Mouse (Mus musculus) cerebellum, postnatal 4 days (tissue): ENCODE data around the gene Sox1.

Experiments used
- DNase-seq, 2 experiments: peaks; one replicate each; pipeline ENCODE4 v3.0.0; 2022; ENCODE audit warnings: low spot score in 2 of 2, mixed read lengths in 1 of 2

The Sox1 gene

DNA sequence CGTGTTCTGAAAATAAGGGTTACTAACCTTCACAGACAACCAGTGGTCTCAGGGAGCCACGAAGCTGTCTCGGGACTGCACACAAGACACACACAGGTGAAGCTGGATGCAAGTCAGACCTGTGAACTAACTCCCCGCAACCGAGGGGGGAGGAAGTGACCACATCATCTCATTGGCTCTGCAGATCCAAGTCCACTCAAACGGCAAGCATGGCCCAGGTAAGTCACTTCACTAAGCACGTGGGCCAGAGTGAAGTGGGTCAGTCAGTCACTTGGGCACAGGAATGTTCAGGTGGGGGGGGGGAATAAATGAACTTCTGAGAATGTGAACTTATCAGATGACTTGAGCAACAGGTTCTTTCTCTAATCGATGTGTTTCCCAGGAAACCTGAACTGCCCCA lies 30.8 kb downstream of the Sox1 start:
- DNase-seq: no peak

DNA sequence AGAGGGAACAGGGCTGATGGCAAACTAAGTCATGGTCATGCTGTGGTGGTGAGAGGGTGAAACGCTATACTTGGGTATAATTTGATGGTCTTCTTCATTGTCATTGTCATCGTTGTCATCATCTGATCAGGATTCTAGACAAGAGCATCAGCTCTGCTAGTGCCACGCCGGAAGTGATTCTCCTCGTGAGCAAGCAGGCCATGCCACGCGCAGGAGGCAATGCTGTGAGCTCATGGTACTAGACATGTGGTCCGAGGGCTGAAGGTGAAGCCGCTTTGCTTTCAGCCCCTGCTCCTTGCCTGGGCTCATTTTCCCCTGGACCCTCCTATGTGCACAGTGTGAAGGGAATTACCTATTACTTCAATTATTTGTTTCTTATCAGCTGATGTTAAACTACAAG lies 32.3 kb downstream of the Sox1 start:
- DNase-seq: no peak

DNA sequence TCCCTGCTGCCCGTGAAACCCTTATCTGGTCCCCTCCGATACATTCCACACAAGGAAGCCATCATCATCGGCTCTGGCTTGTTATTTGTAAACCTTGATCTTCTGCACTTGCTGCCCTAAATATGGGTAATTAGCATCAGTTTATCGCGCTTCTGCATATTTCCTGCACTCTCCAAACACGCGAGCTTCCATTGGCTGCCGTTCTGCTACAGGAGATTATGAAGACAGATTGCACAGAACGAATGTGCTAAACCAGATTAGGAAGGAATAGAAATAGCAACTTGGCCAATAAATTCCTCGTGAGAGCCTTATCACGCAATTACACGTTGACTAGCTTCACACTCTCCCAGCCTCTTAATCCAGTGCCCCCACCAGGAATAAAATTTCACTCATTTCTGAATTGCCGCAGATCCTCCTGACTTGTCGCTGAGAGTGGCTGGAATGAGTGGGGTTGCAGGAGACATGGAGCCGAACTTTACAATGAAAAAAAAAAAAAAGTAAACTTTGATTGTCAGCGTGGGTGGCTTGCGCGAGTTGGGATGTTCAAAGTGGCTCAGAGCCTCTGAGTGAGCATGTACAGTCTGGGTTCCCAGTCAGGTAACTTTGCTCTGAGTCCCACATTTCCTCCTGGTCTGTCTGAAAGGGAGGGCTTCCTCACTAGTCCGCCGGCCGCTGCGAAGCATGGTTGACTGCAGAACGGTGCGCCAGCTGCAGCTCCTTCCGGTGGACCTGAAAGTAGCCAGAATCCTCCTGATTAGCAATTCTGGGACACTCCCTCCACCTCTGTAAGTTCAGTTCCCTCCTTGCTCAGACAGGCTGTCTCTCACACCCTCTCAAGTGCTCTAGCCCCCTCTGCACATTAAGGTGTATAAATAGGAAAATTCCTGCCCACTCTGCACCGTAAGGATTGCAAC lies 33.0 kb downstream of the Sox1 start:
- DNase-seq: no peak

DNA sequence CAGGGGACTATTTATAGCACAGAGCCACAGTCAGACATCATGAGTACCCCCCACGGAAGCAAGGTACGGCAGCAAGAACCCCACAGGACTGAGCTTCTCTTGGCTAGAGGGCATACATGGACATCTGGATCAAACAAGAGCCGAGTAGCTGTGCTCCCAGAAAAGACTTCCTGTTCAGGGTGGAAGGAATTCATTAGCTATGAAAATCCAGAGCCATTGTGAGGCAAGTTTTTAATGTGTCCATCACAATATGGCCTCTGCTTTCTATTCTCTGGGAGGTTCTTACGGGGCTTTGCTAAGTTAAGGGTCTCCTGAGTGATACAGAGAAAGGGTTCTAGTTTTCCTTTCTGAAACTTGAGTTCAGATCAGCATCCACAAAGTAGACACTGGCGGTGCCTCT lies 33.8 kb downstream of the Sox1 start:
- no peak for DNase-seq

DNA sequence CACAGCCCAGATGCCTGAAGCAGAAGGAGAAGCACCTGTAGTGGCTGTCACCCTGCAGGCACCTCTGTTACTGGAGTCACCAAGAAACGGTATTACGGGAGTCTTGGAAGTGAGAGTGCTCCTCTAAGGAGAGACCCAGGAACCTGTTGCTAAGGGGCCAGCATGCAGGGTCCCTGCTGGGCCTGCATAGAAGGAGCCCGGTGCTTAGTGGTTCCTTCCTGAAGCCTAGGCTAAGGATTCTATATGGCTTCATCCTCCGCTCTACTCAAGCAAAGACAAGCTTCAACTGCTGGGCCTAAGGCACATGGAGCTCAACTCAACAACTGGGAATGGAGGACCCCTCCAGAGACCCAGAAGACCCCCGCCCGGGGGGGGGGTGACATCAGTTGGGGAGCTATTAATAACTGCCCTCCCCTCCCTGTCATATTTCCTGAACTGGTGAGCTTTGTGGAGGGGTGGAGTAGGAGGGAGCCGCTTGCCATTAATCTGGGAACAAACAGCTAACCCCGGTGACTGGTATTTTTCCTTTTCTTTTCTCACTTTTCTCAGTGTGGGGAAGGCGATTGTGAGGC lies 34.6 kb downstream of the Sox1 start:
- DNase-seq: no peak

DNA sequence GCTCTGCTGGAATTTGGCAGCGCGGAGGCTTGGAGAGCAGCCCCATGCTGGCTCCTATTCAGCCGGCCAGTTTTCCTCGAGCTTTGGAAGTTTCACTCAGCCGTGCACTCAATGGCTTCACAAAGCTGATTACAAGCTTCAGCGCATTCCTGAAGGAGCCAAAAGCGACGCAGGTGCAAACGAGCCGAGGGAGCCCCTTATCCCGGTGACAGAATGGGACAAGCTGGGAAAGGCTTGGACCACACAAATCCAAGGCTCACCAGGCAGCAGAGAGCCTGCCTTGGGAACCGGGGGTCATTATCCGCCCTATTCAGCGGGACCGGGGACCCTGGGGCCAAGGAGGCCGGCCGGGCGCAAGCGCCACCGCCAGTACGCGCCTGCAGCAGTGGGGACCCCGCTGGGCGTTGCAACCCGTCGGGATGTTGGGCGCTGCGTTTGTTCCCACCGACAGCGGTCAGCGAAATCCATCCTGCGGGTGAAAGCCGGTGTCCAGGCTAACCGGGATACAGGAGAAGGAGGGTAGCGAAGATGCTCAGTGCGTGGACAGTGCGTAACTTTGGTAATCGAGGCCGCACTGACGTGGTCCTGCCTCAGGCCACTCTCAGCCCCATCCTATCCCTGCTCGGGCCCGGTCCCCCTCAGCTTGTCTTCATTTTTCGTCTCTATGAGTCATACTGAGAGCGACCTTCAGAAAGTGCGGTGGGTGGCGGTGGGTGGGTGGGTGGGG lies 35.2 kb downstream of the Sox1 start:
- DNase-seq: peak; percentile 39 to 73

DNA sequence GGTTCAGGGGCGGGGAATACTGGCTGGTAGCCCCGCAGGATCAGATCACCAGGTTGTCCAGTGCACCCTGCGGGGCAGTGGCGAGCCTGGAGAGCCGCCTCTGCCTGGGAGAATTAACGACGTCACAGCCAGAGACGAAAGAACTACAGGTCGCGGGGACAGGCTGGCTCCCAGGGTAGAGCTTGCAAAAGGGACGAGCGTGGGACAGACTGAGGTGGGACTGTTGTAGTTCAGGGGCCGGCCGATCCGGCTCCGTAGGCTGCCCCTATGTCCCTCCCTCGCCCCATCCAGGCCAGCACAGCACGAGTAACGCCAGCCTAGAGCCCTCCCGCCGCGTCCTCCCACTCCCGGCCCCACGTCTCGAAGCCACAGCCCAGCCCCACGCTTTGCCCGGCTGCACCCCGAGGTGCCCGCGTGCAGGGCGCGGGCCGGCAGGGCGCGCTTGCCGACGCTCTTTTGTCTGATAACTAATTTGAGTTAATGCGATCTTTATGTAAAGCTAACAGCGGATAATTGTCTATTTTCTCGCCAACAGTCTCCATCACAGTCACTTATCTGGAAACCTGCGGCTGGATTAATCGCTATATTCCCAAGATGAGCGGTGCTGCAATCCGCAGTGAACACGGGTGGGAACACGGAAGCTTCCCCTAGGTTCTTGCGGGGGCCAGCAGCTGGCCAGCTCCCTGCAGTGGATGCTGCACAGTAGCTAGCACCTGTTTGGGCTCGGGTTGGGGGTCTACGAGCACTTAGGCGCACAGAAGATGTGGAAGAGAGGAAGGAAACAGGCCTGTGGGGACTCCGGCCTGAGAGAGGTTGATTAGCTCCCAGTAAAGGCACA lies 36.0 kb downstream of the Sox1 start:
- DNase-seq: no peak

DNA sequence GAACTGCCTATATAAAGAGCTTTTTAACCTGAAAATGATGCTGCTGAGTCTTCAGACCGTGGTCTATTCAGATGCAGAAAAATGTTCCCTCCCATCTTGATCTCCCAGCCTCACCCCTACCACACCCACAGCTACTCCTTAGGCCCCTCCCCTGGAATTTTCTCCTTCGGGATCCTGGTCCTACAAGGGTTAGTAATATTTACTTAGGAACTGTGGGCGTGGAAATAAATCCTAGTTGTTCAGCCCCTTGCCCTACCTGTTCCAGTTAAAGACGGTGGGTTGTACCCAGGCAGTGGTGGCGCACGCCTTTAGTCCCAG lies 36.6 kb downstream of the Sox1 start:
- no peak for DNase-seq

DNA sequence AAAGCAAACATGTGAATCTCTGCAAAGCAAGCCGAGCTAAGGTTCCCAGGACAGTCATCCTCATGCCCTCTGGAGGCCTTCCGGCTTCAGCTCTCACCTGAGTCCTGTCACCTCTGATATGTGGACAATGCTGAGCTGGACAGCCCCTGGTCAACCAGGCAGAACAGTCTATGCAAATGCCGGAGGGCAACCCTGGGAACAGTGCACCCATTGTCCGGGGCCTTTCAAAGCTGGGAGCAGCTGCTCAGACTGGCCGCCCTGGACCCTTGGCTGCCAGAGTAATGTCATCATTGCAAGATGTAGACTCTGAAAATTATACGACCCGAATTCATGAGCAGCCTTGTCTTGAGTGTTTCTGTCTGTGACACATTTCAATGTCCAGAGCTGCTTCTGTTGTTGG lies 37.5 kb downstream of the Sox1 start:
- DNase-seq: peak in 1 of 2 experiments; percentile 38

DNA sequence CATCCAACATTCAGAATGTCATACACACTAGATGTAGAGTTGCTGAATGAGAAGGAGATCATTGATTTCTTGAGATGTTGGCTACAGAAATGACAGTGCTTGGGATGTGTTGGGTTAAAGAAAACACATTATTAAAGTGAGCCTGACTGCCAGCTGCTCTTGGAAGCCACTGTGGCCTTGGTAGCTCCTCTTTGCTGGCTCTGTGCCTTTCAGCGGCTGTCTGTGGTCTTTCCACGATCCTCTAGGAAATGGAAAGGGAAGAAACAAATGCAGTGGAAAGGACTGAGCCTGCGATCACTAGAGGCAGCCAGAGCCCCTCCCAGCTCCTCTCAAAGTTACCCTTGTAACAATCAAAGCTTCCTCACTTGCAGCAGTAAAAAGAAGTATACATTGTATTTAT lies 39.7 kb downstream of the Sox1 start:
- no peak for DNase-seq

DNA sequence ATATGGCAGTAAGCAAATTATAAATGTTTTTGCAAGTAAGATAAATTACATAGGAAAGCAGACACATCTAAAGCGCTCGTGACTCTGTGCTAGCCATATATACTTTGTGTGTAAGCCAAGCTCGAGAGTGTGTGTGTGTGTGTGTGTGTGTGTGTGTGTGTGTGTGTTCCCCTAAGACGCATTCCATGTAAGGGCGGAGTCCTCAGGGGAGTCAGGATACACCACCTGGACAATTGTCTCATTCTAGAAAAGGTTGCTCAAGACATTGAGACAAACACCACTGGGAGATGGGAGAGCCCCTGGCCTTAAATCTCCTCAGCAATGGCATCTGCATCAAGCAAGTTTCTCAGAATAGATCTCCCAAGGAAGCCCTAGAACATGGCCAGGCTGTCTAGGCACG lies 42.9 kb downstream of the Sox1 start:
- DNase-seq: no peak

DNA sequence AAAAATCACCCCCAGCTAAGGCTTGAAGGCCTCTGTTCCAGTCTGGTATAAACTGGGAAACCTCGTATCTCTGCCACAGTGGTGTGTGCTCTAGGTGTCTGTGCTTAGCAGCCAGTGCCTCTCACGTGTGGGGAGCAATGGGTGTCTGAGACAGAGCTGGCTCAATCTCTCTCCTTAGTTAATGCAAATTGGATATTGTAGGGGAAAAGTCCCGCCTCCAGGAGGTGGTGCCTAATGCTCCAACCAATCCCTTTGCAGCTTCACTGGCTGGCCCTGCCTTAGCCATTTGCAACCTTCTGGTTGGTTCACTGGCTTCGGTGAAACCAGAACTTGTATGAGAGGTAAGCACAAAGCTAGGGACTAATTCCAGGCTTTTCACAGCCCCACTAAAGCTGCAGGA lies 43.9 kb downstream of the Sox1 start:
- DNase-seq: no peak

DNA sequence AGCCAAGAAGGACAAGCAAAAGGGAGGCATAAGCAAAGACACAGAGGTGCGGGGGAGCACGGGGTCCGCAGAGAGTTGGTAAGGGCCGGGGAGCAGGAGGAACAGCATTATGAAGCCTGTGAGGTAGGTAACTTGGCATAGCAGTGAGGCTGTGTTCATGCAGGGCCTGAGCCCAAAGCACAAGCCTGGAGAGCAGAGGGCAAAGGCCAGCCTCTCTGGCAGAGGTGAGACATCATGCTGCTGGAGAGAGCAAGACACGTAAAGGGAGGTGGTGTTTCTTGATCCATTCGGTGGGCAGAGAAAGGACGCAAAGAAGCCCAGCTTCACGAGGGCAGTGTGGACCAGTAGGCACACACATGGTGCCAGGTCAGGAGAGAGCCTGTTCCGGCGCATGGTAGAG lies 44.8 kb downstream of the Sox1 start:
- no peak for DNase-seq

DNA sequence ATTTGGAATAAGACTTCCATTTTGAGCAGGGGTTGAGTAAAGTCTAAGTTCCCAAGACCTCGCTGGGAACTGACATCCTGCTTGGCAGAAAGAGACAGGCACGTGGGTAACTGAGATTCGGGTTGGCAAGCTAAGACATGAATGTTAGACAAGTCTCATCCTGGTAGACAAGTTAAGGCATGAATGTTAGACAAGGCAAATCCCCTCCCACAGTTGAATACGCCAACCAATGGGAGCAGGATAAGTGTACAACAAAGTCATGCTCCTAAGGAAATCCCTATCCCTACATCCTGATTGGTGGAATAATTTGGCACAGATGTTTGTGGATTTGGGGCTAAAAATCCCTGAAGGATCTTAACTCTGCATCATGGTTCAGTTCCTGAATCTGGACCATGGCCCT lies 45.9 kb downstream of the Sox1 start:
- DNase-seq: no peak

DNA sequence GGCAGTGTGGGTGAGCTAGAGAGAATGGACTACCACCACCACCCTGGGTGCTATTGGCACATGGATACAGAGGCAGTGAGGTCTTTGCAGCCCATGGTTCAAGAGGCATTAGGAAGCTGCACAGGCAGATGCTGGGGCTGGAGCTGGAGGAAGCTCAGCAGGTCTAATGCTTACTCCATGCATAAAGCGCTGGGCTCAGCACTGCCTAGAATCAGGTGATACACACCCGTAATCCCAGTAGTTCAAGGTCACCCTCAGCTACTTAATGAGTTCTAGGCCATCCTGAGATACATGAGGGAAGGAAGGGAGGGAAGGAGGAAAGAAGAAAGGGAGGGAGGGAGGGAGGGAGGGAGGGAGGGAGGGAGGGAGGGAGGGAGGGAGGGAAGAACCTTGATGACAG lies 50.2 kb downstream of the Sox1 start:
- no peak for DNase-seq

DNA sequence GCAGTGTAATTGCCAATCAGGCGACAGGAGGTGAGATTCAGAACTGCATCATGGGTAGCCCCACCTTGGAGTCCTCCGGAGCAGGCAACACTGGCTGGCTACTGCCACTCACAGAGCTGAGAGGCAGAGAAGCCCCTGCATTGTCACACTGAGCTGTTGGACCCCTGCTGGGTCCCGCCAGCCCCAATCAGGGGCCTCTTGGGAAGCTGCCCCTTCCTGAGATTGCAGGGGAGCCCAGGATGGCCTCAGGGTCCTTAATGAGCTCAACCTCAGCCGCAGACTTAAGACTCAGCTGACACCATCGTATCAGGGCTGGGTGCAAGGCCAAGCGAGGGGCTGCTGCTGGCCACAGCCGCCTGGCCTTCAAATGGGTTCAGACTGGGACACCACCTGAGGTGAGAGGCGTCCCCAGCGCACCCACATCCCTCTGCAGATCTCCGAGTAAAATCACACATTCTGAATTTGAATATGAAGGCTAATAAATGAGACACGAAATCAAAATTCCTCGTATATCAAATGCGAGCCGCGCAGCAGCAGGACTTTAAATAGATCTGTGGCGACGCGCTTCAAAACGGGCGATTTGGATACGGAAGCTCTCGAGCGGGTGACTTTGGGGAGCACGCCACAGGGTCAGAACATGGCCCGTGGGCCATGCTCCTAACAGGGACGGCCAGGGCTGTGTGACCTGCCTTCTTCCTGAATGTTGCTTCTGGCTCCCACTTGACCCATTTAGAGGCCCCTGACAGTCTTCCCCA lies 51.0 kb downstream of the Sox1 start:
- no peak for DNase-seq
